Mouse (Mus musculus): ENCODE results near the gene Tas2r107. TPM values are rescaled to one million over a fixed set of nuclear protein-coding genes. Genes with fewer than 3 reads are reported as not detected.
"Not testable (repeated sequence)": the region's sequence is repeated elsewhere in the genome, so short reads cannot be mapped to it uniquely, and the experiment has no call there.

Tas2r107 gene
- not detected in 2 replicates for polyA plus RNA-seq (2015; fragmentation: Nextera tagmentation; extraction: Ambion mirVana)

GRCm38 (mm10) chr6:131660049-131660448 is at the start of gene Tas2r107:
Tas2r107 (minus strand) TSS chr6:131660149.
- H3K27me3 ChIP-seq (replicated peaks; ENCODE audit: control insufficient read depth, insufficient read depth, low read length), result no peaks in the 10 kb centered on the region
- ATAC-seq, result no peak
- no peaks in the 10 kb centered on the region for H3K9me3 ChIP-seq (ENCODE audit: control insufficient read depth, low read length)
- H3K4me2 ChIP-seq (ENCODE audit: low read depth, low read length), result no peak within 1 kb of the TSS
- no peak within 1 kb of the TSS for H3K9ac ChIP-seq (ENCODE audit: low read depth, low read length)
- no peaks in the 10 kb centered on the region for H3K4me1 ChIP-seq (ENCODE audit: control insufficient read depth, insufficient read depth, low read length)
- no peak within 1 kb of the TSS for H3K27ac ChIP-seq (ENCODE audit: low read length)
- no peak within 1 kb of the TSS for H3K4me3 ChIP-seq (ENCODE audit: low read length)
- H3K36me3 ChIP-seq (ENCODE audit: control insufficient read depth, insufficient read depth, low read length), result no peaks in the 10 kb centered on the region

- Histone ChIP-seq H3K4me2 (ENCODE audit: low read depth, low read length) (no peak within 1 kb of the TSS), H3K27ac (ENCODE audit: low read length) (no peak within 1 kb of the TSS), H3K9me3 (ENCODE audit: control insufficient read depth, low read length) (no peaks in the 10 kb centered on the region), H3K36me3 (ENCODE audit: control insufficient read depth, insufficient read depth, low read length) (no peaks in the 10 kb centered on the region), H3K27me3 (replicated peaks; ENCODE audit: control insufficient read depth, insufficient read depth, low read length) (no peaks in the 10 kb centered on the region), H3K4me1 (ENCODE audit: control insufficient read depth, insufficient read depth, low read length) (no peaks in the 10 kb centered on the region), H3K4me3 (ENCODE audit: low read length) (no peak within 1 kb of the TSS), H3K9ac (ENCODE audit: low read depth, low read length) (no peak within 1 kb of the TSS)
- ATAC-seq, result no peak
Observed at GRCm38 (mm10) chr6:131689963-131690362, 30.0 kb upstream of the Tas2r107 start, which contains the start of gene Tas2r114. Tas2r114 (minus strand) TSS chr6:131690063.

- no peak for ATAC-seq
- WGBS, result 81% methylated on average over 1 of the region's 1 CpGs
- Histone ChIP-seq H3K4me3 (ENCODE audit: low read length) (no peak within 1 kb of the TSS), H3K9ac (ENCODE audit: low read depth, low read length) (no peak within 1 kb of the TSS), H3K9me3 (ENCODE audit: control insufficient read depth, low read length) (no peaks in the 10 kb centered on the region), H3K4me2 (ENCODE audit: low read depth, low read length) (no peak within 1 kb of the TSS), H3K4me1 (ENCODE audit: control insufficient read depth, insufficient read depth, low read length) (no peaks in the 10 kb centered on the region), H3K36me3 (ENCODE audit: control insufficient read depth, insufficient read depth, low read length) (no peaks in the 10 kb centered on the region), H3K27ac (ENCODE audit: low read length) (no peak within 1 kb of the TSS), H3K27me3 (replicated peaks; ENCODE audit: control insufficient read depth, insufficient read depth, low read length) (no peaks in the 10 kb centered on the region)
Observed at GRCm38 (mm10) chr6:131687395-131687794, 27.4 kb upstream of the Tas2r107 start, which contains the start of gene Tas2r105. Tas2r105 (minus strand) TSS chr6:131687495.

- H3K4me3 ChIP-seq (ENCODE audit: low read length), result no peak within 1 kb of the TSS
- H3K9me3 ChIP-seq (ENCODE audit: control insufficient read depth, low read length), result no peaks in the 10 kb centered on the region
- no peak for ATAC-seq
- no peaks in the 10 kb centered on the region for H3K36me3 ChIP-seq (ENCODE audit: control insufficient read depth, insufficient read depth, low read length)
- WGBS, result 61% methylated on average over 1 of the region's 1 CpGs
- H3K27ac ChIP-seq (ENCODE audit: low read length), result no peak within 1 kb of the TSS
- H3K27me3 ChIP-seq (replicated peaks; ENCODE audit: control insufficient read depth, insufficient read depth, low read length), result no peaks in the 10 kb centered on the region
- no peak within 1 kb of the TSS for H3K4me2 ChIP-seq (ENCODE audit: low read depth, low read length)
- no peak within 1 kb of the TSS for H3K9ac ChIP-seq (ENCODE audit: low read depth, low read length)
- H3K4me1 ChIP-seq (ENCODE audit: control insufficient read depth, insufficient read depth, low read length), result no peaks in the 10 kb centered on the region
Observed at GRCm38 (mm10) chr6:131685644-131686043, 25.7 kb upstream of the Tas2r107 start, which contains the start of gene Tas2r104. Tas2r104 (minus strand) TSS chr6:131685744.

DNA sequence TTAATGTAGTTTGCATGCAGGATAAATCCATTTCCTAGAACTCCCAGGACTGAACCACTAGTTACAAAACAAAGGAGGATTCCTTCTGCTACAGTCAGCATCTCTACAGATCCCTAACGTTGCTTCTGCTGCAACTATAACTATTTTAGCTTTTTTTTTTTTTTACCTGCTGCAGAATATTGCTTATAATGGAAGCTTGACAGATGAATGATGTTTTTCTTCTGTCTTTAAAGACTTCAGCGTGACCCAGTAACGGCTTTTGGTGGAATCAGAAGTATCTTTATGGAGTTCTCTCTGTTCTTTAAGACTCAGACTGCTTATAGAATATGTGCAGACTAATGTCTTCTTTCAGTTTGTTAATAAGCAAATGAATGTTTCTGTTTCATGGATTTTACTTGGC is 18.8 kb upstream of the Tas2r107 start, which contains the start of gene Tas2r106:
Gene Tas2r106 (minus strand): TSS at position 101 of the 400 bp plus-strand sequence.
- ATAC-seq, result no peak
- 65% methylated on average over 3 of the region's 3 CpGs for WGBS

DNA sequence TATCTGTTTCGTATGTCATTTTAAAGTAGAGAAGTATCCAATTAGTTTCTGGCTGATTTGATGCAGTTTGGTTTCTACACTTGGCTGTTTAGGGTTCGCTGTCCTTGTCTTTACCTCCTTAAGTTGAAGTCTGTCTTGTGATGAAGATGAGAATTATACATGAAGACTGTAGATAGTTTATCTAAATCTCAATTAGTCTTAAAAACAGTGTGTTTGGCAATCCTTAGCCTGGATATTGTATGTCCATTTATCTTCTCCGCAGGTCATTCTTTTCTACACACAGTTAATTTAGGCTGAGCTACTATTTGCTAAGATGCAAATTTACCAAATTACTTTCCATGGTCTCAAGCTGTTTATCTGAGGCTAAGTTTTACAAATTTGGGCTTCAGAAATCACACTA is 29.1 kb downstream of the Tas2r107 start, which contains the start of gene Tas2r130:
Gene Tas2r130 (minus strand): TSS at position 101 of the 400 bp plus-strand sequence.
- no peak within 1 kb of the TSS for H3K9ac ChIP-seq (ENCODE audit: low read depth, low read length)
- H3K27ac ChIP-seq (ENCODE audit: low read length), result no peak within 1 kb of the TSS
- no peak within 1 kb of the TSS for H3K4me2 ChIP-seq (ENCODE audit: low read depth, low read length)
- no peaks in the 10 kb centered on the region for H3K27me3 ChIP-seq (replicated peaks; ENCODE audit: control insufficient read depth, insufficient read depth, low read length)
- no peak within 1 kb of the TSS for H3K4me3 ChIP-seq (ENCODE audit: low read length)
- H3K36me3 ChIP-seq (ENCODE audit: control insufficient read depth, insufficient read depth, low read length), result no peaks in the 10 kb centered on the region
- ATAC-seq, result no peak
- no peaks in the 10 kb centered on the region for H3K4me1 ChIP-seq (ENCODE audit: control insufficient read depth, insufficient read depth, low read length)
- WGBS, result 75% methylated on average over 3 of the region's 3 CpGs
- no peaks in the 10 kb centered on the region for H3K9me3 ChIP-seq (ENCODE audit: control insufficient read depth, low read length)

More for the DNA sequence above, 18.8 kb upstream of the Tas2r107 start, which contains the start of gene Tas2r106:
- Histone ChIP-seq H3K27ac (ENCODE audit: low read length) (no peak within 1 kb of the TSS), H3K4me2 (ENCODE audit: low read depth, low read length) (no peak within 1 kb of the TSS), H3K9me3 (ENCODE audit: control insufficient read depth, low read length) (no peaks in the 10 kb centered on the region), H3K4me3 (ENCODE audit: low read length) (no peak within 1 kb of the TSS), H3K9ac (ENCODE audit: low read depth, low read length) (no peak within 1 kb of the TSS), H3K27me3 (replicated peaks; ENCODE audit: control insufficient read depth, insufficient read depth, low read length) (no peaks in the 10 kb centered on the region), H3K36me3 (ENCODE audit: control insufficient read depth, insufficient read depth, low read length) (no peaks in the 10 kb centered on the region), H3K4me1 (ENCODE audit: control insufficient read depth, insufficient read depth, low read length) (no peaks in the 10 kb centered on the region)

GRCm38 (mm10) chr6:131609956-131610355 is 50.0 kb downstream of the Tas2r107 start:
- not testable (repeated sequence) for H3K9ac ChIP-seq (ENCODE audit: low read depth, low read length)

More at GRCm38 (mm10) chr6:131609956-131610355, 50.0 kb downstream of the Tas2r107 start:
- H3K4me3 ChIP-seq (ENCODE audit: low read length); H3K27me3 ChIP-seq (replicated peaks; ENCODE audit: control insufficient read depth, insufficient read depth, low read length); H3K4me2 ChIP-seq (ENCODE audit: low read depth, low read length); H3K9me3 ChIP-seq (ENCODE audit: control insufficient read depth, low read length); H3K4me1 ChIP-seq (ENCODE audit: control insufficient read depth, insufficient read depth, low read length); ATAC-seq; H3K36me3 ChIP-seq (ENCODE audit: control insufficient read depth, insufficient read depth, low read length); H3K27ac ChIP-seq (ENCODE audit: low read length): not testable (repeated sequence)
- WGBS, result 89% methylated on average over 1 of the region's 1 CpGs

Other genes with a start within 250 kb of the Tas2r107 start
- not detected in 2 replicates for gene 5430401F13Rik, start 173.7 kb downstream of the Tas2r107 start, polyA plus RNA-seq (2015; fragmentation: Nextera tagmentation; extraction: Ambion mirVana)
- gene Gm6619, start 173.7 kb downstream of the Tas2r107 start, polyA plus RNA-seq (2015; fragmentation: Nextera tagmentation; extraction: Ambion mirVana), result not detected in 2 replicates
- not detected in 2 replicates for gene Tas2r130, start 29.2 kb downstream of the Tas2r107 start, polyA plus RNA-seq (2015; fragmentation: Nextera tagmentation; extraction: Ambion mirVana)
- gene Tas2r106, start 18.7 kb upstream of the Tas2r107 start, polyA plus RNA-seq (2015; fragmentation: Nextera tagmentation; extraction: Ambion mirVana), result not detected in 2 replicates
- gene Tas2r104, start 25.6 kb upstream of the Tas2r107 start, polyA plus RNA-seq (2015; fragmentation: Nextera tagmentation; extraction: Ambion mirVana), result not detected in 2 replicates
- not detected in 2 replicates for gene Tas2r105, start 27.3 kb upstream of the Tas2r107 start, polyA plus RNA-seq (2015; fragmentation: Nextera tagmentation; extraction: Ambion mirVana)
- not detected in 2 replicates for gene Tas2r114, start 29.9 kb upstream of the Tas2r107 start, polyA plus RNA-seq (2015; fragmentation: Nextera tagmentation; extraction: Ambion mirVana)

Data from intestine, embryonic 16.5 days (tissue).